Mouse (Mus musculus): ENCODE measurements around the gene Gprasp1. TPM values are rescaled to one million over a fixed set of nuclear protein-coding genes. Genes with fewer than 3 reads are reported as not detected.
"Not testable (repeated sequence)": the region's sequence is repeated elsewhere in the genome, so short reads cannot be mapped to it uniquely, and the experiment has no call there.

The Gprasp1 gene
- total RNA-seq, 1 experiment from 2014 or later = 46.6 TPM

DNA sequence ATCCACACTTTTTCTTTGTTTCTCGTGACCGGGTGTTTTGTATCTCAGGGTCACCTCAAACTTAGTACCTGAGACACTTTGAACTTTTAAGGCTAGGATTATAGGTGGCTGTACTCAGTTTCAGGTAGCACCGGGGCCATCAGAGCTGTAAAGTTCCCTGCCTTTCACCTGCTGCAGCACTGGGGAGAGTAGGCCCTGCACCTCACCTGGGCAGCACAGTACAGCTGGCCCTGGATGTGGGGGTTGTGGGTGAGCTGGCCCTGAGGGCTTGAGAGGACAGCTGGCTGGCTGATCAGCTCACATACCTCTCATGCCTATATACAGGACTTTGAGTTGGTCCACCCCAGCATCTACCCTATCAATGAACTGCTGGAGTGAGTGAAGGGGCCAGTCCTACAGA is 61.6 kb downstream of the Gprasp1 start:
- ATAC-seq (ENCODE audit: extremely low read depth, insufficient number of reproducible peaks, low FRiP score, poor library complexity, severe bottlenecking) = no peak

- ATAC-seq (ENCODE audit: extremely low read depth, insufficient number of reproducible peaks, low FRiP score, poor library complexity, severe bottlenecking) = no peak
Observed at GRCm38 (mm10) chrX:135805780-135806179, 63.2 kb downstream of the Gprasp1 start.

- not testable (repeated sequence) for ATAC-seq (ENCODE audit: extremely low read depth, insufficient number of reproducible peaks, low FRiP score, poor library complexity, severe bottlenecking)
Observed at GRCm38 (mm10) chrX:135835896-135836295, 93.4 kb downstream of the Gprasp1 start.

GRCm38 (mm10) chrX:135837896-135838295 is 95.4 kb downstream of the Gprasp1 start:
- ATAC-seq (ENCODE audit: extremely low read depth, insufficient number of reproducible peaks, low FRiP score, poor library complexity, severe bottlenecking) = no peak

- ATAC-seq (ENCODE audit: extremely low read depth, insufficient number of reproducible peaks, low FRiP score, poor library complexity, severe bottlenecking) = not testable (repeated sequence)
Observed at GRCm38 (mm10) chrX:135838521-135839360, 96.2 kb downstream of the Gprasp1 start, which contains the start of gene Gprasp2. Gprasp2 (plus strand) TSS chrX:135839034.

DNA sequence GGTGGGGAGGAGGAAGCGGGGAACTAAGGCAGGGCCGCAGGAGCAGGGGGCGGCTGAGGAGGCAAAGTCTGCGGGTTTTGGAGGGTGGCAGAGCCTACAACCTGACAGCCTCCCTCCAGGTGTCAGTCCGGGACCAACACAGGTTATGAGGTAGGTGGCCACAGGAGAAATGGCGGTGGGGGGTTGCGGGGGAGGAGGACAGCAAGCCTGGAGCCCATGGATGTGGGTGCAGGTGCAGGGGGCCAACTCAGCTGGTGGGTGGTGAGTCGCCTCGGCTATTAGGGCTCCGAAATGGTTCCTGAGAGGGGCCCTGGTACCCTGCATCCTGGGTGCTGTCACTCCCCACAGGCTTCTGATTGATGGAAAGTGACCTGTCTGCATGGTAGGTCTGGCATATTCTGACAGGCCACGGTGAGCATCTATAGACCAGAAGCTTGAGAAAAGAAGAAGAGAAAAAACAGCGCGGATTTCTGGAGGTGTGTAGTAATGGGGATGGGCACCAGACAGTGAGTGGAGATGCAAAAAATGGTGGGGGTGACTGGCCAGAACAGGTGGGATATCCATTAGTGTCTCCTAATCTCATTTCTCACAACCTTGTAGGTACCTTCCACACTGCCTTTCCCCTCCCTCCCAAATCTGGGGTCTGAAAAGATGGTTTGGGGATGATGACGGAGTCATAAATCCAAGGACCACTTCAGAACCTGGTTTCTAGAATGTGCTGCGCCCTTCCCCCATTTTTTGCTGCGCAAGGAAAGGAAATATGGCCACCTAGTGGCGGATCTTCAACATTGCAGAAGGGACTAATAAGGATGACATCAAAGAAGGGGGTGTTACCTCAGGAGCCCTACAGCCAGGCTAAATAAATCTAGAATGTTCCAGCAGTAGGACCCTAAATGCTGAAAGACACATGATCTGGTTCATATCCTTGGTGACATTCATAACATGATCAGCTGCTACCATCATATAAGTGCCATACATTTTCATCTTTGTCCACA is 97.2 kb downstream of the Gprasp1 start:
- ATAC-seq (ENCODE audit: extremely low read depth, insufficient number of reproducible peaks, low FRiP score, poor library complexity, severe bottlenecking) = peak; percentile 44; the same call in 1 of the 2 replicates

Other genes starting within 250 kb of the Gprasp1 start
- gene AV320801, start 248.1 kb upstream of the Gprasp1 start, total RNA-seq (2017) = not detected in 2 replicates
- not detected in 2 replicates for gene Nxf7, start 144.0 kb upstream of the Gprasp1 start, total RNA-seq (2017)
- not detected in 2 replicates for gene Prame, start 115.0 kb upstream of the Gprasp1 start, total RNA-seq (2017)
- not detected in 2 replicates for gene Tcp11x2, start 48.9 kb upstream of the Gprasp1 start, total RNA-seq (2017)
- gene Tmsb15a, start 17.5 kb upstream of the Gprasp1 start, total RNA-seq (2017) = not detected in 2 replicates
- 28.2 and 29.0 TPM in 2 replicates for gene Armcx5, start within 50 bp of the Gprasp1 start, total RNA-seq (2017)
- gene Bhlhb9, start 54.9 kb downstream of the Gprasp1 start, total RNA-seq (2017) = 6.5 and 8.0 TPM in 2 replicates
- 2.2 and 3.1 TPM in 2 replicates for gene Gprasp2, start 96.3 kb downstream of the Gprasp1 start, total RNA-seq (2017)

Measured in neutrophil, adult 5-6 weeks (primary cell).